Mouse (Mus musculus): Measurements from ENCODE around the gene Krt28. TPM values are rescaled to one million over a fixed set of nuclear protein-coding genes. Genes with fewer than 3 reads are reported as not detected.

The Krt28 gene
- total RNA-seq (2021), result under 1 TPM in 1 of 2 experiments, not detected in 1; 0.23 TPM
- long read RNA-seq, experiment 1, result 0 reads
- long read RNA-seq, experiment 2, result 0 reads

- Histone ChIP-seq H3K4me3 (no peak within 1 kb of the TSS), H3K27ac (no peak within 1 kb of the TSS)
- TF ChIP-seq CTCF (conservative IDR thresholded peaks at IDR 0.05), result no peak
- DNase-seq (ENCODE audit: low spot score in 2 of 2), result no peak
Measured at GRCm38 (mm10) chr11:99374803-99375202, at the start of gene Krt28. TSS of gene Krt28 (minus strand) at chr11:99374903.

GRCm38 (mm10) chr11:99422159-99422558, 47.5 kb upstream of the Krt28 start, which contains the start of gene Krt12:
TSS of gene Krt12 (minus strand) at chr11:99422259.
- DNase-seq (ENCODE audit: low spot score in 2 of 2), result no peak
- Histone ChIP-seq H3K4me3 (no peak within 1 kb of the TSS), H3K27ac (no peak within 1 kb of the TSS)
- no peak for TF ChIP-seq CTCF (conservative IDR thresholded peaks at IDR 0.05)

GRCm38 (mm10) chr11:99420586-99420985, 45.9 kb upstream of the Krt28 start:
- H3K27ac ChIP-seq, result no peak overlapping the region
- H3K4me3 ChIP-seq, result no peak overlapping the region
- TF ChIP-seq CTCF (conservative IDR thresholded peaks at IDR 0.05), result no peak
- DNase-seq (ENCODE audit: low spot score in 2 of 2), result peak in 1 of 2 experiments; percentile 18

- TF ChIP-seq CTCF (conservative IDR thresholded peaks at IDR 0.05), result no peak
- no peak for DNase-seq (ENCODE audit: low spot score in 2 of 2)
- peak overlapping the region; percentile 5; the same call in 1 of the 2 replicates for H3K4me3 ChIP-seq
- H3K27ac ChIP-seq, result peak overlapping the region; percentile 72
Measured at GRCm38 (mm10) chr11:99417819-99418218, 43.1 kb upstream of the Krt28 start.

GRCm38 (mm10) chr11:99416902-99417301, 42.2 kb upstream of the Krt28 start:
- TF ChIP-seq CTCF (conservative IDR thresholded peaks at IDR 0.05), result no peak
- peak overlapping the region; percentile 72 for H3K27ac ChIP-seq
- H3K4me3 ChIP-seq, result peak overlapping the region; percentile 20; the same call in 1 of the 2 replicates
- peak; percentile 41 to 61 for DNase-seq (ENCODE audit: low spot score in 2 of 2)

- no peak for DNase-seq (ENCODE audit: low spot score in 2 of 2)
- H3K27ac ChIP-seq, result no peak overlapping the region
- no peak for TF ChIP-seq CTCF (conservative IDR thresholded peaks at IDR 0.05)
- no peak overlapping the region for H3K4me3 ChIP-seq
Measured at GRCm38 (mm10) chr11:99414463-99415147, 39.9 kb upstream of the Krt28 start.

- Histone ChIP-seq H3K4me3 (no peak overlapping the region), H3K27ac (no peak overlapping the region)
- peak; percentile 93 for TF ChIP-seq CTCF (conservative IDR thresholded peaks at IDR 0.05)
- peak; percentile 32 to 58 for DNase-seq (ENCODE audit: low spot score in 2 of 2)
Measured at GRCm38 (mm10) chr11:99413247-99413646, 38.5 kb upstream of the Krt28 start.

GRCm38 (mm10) chr11:99406186-99406585, 31.5 kb upstream of the Krt28 start:
- DNase-seq (ENCODE audit: low spot score in 2 of 2), result no peak
- H3K27ac ChIP-seq, result no peak overlapping the region
- H3K4me3 ChIP-seq, result no peak overlapping the region
- no peak for TF ChIP-seq CTCF (conservative IDR thresholded peaks at IDR 0.05)

- no peak overlapping the region for H3K4me3 ChIP-seq
- no peak for TF ChIP-seq CTCF (conservative IDR thresholded peaks at IDR 0.05)
- H3K27ac ChIP-seq, result no peak overlapping the region
- DNase-seq (ENCODE audit: low spot score in 2 of 2), result no peak
Measured at GRCm38 (mm10) chr11:99399956-99400549, 25.4 kb upstream of the Krt28 start.

GRCm38 (mm10) chr11:99398832-99399231, 24.1 kb upstream of the Krt28 start:
- no peak for TF ChIP-seq CTCF (conservative IDR thresholded peaks at IDR 0.05)
- no peak overlapping the region for H3K4me3 ChIP-seq
- DNase-seq (ENCODE audit: low spot score in 2 of 2), result no peak
- H3K27ac ChIP-seq, result no peak overlapping the region

- H3K27ac ChIP-seq, result no peak overlapping the region
- no peak for DNase-seq (ENCODE audit: low spot score in 2 of 2)
- H3K4me3 ChIP-seq, result no peak overlapping the region
- no peak for TF ChIP-seq CTCF (conservative IDR thresholded peaks at IDR 0.05)
Measured at GRCm38 (mm10) chr11:99398084-99398483, 23.4 kb upstream of the Krt28 start.

GRCm38 (mm10) chr11:99396661-99397060, 22.0 kb upstream of the Krt28 start:
- no peak for TF ChIP-seq CTCF (conservative IDR thresholded peaks at IDR 0.05)
- Histone ChIP-seq H3K27ac (no peak overlapping the region), H3K4me3 (no peak overlapping the region)
- no peak for DNase-seq (ENCODE audit: low spot score in 2 of 2)

- TF ChIP-seq CTCF (conservative IDR thresholded peaks at IDR 0.05), result no peak
- Histone ChIP-seq H3K4me3 (no peak overlapping the region), H3K27ac (no peak overlapping the region)
- DNase-seq (ENCODE audit: low spot score in 2 of 2), result no peak
Measured at GRCm38 (mm10) chr11:99396034-99396433, 21.3 kb upstream of the Krt28 start.

- TF ChIP-seq CTCF (conservative IDR thresholded peaks at IDR 0.05), result no peak
Measured at GRCm38 (mm10) chr11:99392492-99392891, 17.8 kb upstream of the Krt28 start.

More at GRCm38 (mm10) chr11:99392492-99392891, 17.8 kb upstream of the Krt28 start:
- peak; percentile 45 to 52 for DNase-seq (ENCODE audit: low spot score in 2 of 2)
- no peak overlapping the region for H3K4me3 ChIP-seq
- peak overlapping the region; percentile 83 for H3K27ac ChIP-seq

All from layer of hippocampus, adult 2 months (tissue).